Mouse (Mus musculus): ENCODE data around the gene Odf2.

GRCm38 (mm10) chr2:29948896-29949295 is 59.9 kb downstream of the Odf2 start:
- TF ChIP-seq POLR2A (IDR thresholded peaks at IDR 0.05; ENCODE audit: borderline replicate concordance, low read depth, low read length) (no peak), CTCF (IDR thresholded peaks at IDR 0.05; ENCODE audit: low read depth, low read length) (no peak)

Measured in bone marrow macrophage, adult 2 months (primary cell).